Mouse (Mus musculus): Measurements from ENCODE around the gene Ldlrad2.

Gene Ldlrad2

DNA sequence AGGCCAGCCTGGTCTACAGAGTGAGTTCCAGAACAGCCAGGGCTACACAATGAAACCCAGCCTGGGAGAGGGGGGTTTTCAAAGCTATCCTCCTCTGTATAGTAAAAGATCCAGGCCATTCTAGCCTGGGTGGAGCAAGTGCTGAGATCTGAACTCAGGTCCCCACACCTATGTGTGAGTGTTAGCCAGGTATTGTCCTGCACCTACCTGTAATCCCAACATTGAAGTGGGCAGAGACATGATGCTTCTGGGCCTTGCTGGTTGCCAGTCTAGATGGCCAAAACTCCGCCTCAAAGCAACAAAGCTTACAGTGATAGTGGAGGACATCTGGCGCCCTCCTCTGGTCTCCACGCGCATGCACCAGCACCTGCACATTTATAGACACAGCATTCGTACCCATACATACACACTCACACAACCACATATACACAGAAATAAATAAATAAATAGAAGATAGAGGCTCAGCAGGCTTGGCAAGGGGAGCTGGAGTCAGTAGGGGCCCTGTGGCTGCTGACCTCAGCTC, 28.3 kb downstream of the Ldlrad2 start:
- DNase-seq: peak; percentile 72

GRCm38 (mm10) chr4:137545568-137545967, 28.8 kb downstream of the Ldlrad2 start:
- DNase-seq: no peak

GRCm38 (mm10) chr4:137542968-137543367, 31.4 kb downstream of the Ldlrad2 start:
- DNase-seq: no peak

DNA sequence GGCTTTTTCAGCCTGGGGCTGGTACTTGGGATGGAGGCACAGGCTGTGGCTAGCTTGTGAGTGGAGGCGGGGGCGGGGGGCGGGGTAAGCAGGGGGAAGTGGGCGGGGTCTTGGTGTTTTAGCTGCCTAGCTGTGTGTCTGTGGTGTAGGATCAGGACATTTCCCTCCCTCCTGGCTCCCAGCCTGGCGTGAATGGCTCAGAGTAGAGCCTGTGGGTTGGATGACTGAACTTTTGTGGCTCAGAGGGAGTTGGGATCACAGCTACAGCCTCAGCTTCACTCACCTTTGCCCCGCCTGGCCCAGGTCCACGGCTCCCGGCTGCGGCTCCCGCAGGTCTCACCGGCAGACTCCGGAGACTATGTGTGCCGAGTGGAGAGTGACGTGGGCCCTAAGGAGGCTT, 34.0 kb downstream of the Ldlrad2 start:
- no peak for DNase-seq

DNA sequence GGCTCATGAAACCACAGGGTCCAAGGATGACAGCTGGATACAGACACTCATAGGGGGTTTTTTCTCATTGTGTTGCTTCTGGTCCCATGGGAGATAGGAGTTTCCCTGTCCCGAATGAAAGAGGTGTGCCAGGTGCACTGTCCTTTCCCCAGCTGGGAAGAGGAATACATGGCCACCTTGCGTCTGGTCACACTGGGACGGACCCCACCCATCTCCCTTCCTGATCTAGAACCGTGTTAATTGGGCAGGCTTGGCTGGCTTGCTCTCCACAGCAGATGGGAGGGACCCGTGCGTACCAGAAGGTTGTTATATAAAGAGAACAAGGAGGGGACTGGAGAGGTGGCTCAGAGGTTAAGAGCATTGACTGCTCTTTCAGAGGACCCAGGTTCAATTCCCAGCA, 46.5 kb downstream of the Ldlrad2 start:
- no peak for DNase-seq

GRCm38 (mm10) chr4:137527368-137527767, 47.0 kb downstream of the Ldlrad2 start:
- peak; percentile 20 for DNase-seq

DNA sequence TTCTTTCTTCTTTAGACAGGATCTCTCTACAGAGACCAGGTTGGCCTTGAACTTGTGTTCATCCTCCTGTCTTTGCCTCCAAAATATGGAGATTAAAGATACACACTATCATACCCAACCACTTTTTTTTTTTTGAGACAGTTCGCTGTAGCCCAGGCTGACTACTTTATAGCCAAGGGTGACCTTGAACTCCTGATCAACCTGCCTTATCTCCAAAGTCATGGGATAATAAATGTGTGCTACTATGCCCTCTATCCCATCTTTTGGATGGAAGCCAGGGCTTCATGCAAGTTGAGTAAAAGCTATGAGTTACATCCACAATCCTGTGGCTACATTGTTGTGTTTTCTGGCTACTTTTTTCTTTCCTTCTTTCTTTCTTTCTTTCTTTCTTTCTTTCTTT, 48.9 kb downstream of the Ldlrad2 start:
- no peak for DNase-seq
